Mouse (Mus musculus) induced T-regulatory cell, adult 2 months (primary cell): ENCODE measurements around the gene Nrn1.
A peak's percentile ranks its signal among the peaks of the same experiment; 100 is the strongest.

Source experiments
- DNase-seq: peaks from one replicate; pipeline ENCODE4 v3.0.0-alpha.2; 2012; ENCODE audit warnings: low read depth

Nrn1 gene

DNA sequence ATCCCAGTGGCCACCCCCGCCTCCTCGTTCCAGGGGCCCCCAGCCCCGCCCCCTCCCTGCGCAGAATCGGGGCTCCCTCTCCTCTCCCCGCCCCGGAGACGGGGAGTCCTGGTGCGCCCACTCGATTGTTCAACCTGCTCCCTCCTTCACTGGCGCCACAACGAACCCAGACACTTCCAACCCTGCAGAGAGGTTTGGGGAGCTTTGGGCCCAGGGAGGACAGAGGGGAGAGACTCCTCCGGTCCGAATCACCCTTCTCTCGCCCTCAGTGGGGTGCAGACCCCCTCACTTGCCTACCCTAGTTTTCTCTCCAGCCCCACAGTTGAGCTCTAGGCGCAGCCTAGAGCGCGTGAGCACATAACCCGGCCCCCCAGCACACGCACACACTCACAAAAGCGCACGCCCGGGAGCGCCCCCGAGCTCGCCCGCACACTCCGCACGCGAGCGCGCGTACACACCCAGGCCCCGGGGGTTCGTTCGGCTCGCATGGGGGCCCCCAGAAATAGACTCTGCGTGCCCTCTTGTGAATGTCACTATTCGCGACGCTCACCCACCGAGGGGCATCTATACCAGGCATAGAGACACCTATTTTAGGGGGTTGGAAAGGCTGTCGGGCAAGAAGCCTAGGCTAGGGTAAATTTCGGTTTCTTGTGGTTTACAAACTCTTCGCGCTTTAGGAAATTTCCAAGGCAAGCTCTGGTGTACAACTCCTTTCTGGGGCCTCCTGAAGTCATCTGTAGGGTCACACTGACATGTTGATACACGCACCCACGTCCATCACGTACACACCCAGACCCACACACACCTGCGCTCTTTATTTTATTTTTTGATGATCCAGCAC, at the start of gene Nrn1:
TSS of gene Nrn1 (minus strand) at position 401 of the 841 bp plus-strand sequence.
- DNase-seq: peak; percentile 47

DNA sequence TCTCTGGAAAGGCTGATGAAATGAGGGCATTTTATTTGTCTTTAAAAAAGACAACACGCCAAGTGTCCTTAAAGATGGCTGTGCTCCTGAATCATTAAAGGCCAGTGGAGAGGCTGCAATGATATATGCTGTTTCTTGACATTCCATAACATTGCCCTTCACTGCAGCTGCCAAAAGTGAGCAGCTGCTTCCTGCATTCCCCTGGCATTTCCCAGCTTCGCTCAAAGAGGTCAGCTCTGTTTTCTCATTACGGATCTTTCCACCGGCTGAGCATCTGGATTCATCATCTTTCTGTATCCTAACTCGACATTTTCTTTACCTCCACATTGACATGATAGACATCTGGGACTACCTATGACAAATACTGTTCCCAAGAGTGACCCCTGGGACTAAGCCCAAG, 44.7 kb upstream of the Nrn1 start:
- DNase-seq: no peak

- DNase-seq: no peak
These were observed 31.9 kb upstream of the Nrn1 start for GRCm38 (mm10) chr13:36766801-36767200.

- no peak for DNase-seq
These were observed 16.9 kb upstream of the Nrn1 start for GRCm38 (mm10) chr13:36751861-36752260.

DNA sequence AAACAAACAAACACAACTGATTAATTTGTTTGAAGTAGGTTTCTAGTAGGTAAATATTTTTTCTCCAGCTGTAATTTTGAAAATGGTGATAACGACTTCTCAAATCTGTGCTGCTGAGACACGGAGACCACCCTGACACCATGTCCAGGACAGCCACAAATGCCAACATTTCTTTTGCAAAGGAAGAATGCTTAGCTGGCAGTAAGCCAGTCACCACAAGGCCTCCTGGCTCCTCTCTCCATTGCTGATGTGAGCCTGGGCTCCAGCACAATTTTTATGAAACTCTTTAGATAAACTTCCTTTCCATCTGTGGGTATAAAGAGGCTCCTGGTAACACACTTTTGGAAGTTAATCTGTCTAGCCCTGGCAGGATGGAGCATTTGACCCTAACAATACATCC, 15.1 kb upstream of the Nrn1 start:
- no peak for DNase-seq

- DNase-seq: no peak
These were observed 1.7 kb upstream of the Nrn1 start for GRCm38 (mm10) chr13:36736619-36736996.

DNA sequence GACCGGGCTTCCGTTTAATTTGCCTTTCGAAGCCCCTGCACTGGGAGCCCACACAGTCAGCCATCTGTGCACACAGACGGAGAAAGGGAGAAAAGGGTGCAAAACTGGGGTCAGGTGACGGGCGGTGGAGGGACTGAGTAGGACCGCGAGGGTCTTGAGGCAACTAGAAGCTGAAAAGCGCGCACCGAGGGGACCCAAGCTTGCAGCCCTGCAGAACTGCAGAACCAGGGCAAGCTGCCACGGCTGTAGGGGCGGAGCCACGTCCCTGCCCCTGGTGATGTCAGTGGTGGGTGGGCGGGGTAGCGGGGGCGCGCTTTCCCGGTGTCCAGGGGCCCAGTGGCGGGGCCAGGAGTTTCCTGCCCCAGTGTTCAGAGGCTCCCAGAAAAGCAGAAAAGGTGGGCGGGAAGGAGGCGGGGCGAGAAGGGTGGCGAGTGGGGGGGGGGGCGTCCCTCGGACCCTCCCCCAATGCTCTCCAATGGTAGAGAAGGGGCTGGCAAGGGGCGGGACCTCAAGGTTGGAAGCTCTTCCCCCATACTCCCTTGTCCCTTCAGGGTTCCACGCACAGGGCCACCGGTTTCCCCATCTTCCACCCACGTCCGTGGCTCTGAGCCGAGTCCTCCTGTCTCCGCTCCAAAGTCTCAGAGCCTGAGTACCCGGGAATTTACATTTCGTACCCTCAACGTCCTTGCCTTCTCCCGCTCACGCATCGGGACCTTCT, 1.1 kb upstream of the Nrn1 start:
- peak; percentile 61 for DNase-seq

DNA sequence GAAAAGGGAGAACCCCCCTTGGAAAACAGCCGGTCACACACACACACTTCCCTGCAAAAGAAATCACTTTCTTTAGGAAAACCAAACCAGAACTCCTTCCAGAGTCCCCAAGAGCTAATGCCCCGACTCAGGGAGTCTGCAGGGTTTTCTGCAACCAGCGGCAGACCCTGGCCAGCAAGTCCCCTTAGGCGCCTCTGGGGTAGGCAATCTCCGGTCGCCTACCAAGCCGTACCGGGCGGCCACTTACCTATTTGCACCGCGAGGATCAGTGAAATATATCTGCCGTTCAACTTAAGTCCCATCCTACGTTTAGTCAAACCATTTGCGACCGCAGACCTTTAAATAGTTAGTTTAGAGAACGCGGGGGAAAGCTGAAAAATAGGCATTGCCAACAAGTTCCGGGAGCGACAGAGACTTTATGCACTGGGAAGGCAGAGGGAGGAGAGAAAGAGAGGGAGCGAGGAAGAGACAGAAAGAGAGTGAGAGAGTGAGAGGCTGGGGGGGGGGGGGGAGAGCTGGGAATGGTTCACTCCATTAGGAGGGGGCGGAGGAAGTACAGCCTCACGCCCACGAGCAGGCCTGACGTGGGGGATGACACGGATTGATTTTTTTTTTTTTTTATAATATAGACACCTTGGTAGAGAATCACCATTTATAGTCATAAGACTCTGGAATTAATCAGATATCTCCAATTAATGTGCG, 791 bp downstream of the Nrn1 start:
- peak; percentile 43 for DNase-seq

DNA sequence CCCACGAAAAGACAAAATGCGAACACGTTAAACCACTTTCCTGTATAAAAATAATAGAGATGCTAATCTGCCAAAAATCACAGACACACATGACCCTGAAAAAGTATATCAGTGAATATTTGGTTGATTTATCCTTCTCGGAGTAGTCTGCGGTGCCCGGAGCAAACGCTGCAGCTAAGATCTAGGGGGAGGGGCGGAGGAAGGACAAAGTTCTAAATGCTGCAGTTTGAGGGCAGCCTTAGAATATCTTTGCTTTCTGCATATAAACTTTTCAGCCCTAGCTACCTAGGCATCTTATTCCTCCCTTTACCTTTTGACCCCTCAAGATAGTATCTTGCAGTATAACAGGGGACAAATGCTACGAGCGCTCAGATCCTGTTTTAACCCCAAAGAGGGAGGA, 1.4 kb downstream of the Nrn1 start:
- no peak for DNase-seq

GRCm38 (mm10) chr13:36732891-36733490, 1.9 kb downstream of the Nrn1 start:
- peak; percentile 23 for DNase-seq

DNA sequence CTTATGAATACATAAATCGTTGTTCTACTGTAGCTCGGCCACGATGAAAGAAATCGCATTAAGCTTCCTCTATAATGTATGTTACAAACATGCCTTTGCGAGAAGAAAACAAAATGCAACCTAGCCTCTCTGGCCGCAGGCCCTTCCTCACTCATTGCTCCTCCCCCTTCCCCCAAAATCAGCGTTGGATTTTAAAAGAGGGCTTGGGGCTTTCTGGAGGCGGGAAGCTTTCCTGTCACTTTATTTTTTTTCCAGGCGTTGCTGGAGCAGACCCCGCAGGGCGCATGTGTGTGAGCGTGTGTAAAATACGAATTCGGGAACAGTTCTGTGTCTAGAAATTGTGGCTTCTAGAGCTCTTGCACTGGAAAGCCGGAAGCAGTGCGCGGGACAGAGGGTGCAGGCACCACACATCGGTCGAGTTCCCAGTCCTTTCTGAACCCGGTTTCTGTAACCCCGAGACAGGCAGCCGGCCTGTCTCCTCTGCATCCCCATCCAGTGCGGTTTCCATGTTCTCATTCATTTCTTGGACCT, 2.9 kb downstream of the Nrn1 start:
- peak; percentile 39 for DNase-seq

- peak; percentile 69 for DNase-seq
These were observed 3.7 kb downstream of the Nrn1 start for GRCm38 (mm10) chr13:36731016-36731930.

- DNase-seq: peak; percentile 8
These were observed 4.6 kb downstream of the Nrn1 start for GRCm38 (mm10) chr13:36730341-36730761.

GRCm38 (mm10) chr13:36729731-36730340, 5.1 kb downstream of the Nrn1 start:
- DNase-seq: peak; percentile 14

- DNase-seq: no peak
These were observed 6.4 kb downstream of the Nrn1 start for GRCm38 (mm10) chr13:36728509-36728908.

- peak; percentile 27 for DNase-seq
These were observed 7.0 kb downstream of the Nrn1 start for GRCm38 (mm10) chr13:36727779-36728470.

DNA sequence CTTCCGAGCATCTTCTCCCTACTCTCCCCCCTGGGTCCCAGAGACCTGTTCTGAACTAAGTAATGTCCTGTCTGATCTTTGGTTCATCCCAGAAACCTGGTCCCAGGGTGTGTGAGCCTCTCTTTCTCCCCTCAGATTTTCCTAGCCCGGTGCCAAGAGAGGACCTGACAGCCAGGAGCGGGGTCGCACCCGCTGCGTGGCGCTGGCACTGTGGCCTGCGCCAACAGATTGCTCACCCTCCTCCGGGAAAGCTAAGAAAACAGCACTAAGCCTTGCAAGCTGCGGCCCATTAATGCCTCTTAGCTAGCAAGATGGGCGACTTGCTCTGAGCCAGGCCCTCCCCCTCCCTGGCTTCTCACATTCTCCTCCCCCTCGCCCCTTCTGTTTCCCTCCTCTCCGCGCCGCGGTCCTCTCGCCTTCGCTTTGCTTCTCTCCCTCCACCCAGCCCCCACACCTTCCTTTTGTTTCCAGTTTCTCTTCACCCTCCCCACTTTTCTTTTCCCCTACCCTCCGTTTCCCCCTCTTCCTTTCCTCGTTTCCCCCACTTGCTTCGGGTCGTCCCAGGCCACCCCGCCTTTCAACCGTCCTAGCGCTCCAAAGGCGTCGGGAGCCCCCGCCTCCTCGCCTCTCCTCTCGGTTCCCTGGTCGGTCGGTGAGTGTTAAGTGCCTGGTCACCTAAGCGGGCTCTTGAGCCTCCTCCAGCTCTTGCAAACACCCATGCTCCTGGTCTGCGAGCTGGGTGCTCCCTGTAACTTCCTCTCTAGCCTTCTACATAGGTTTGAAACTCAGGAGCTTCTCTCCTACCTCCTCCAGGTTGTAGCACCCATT, 7.8 kb downstream of the Nrn1 start:
- peak; percentile 56 for DNase-seq

DNA sequence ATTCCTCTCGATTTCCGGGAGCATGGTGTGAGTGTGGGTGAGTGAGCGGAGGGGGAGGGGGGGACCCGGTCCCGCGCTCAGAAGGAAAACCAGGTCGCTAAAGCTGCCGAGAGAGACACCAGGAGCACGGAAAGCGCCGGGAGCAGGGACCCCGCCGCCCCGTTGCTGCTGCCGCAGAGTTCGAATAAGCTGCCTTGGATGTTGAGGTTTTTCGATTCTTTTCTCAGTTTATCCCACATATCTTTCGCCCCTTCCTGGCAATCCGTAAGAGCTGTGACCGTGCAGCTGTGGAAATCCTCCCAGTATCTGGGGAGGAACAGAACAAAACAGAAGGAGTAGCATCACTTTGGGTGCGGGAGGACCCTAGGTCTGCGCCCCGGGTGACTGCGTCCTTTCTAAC, 8.4 kb downstream of the Nrn1 start:
- DNase-seq: peak; percentile 42

DNA sequence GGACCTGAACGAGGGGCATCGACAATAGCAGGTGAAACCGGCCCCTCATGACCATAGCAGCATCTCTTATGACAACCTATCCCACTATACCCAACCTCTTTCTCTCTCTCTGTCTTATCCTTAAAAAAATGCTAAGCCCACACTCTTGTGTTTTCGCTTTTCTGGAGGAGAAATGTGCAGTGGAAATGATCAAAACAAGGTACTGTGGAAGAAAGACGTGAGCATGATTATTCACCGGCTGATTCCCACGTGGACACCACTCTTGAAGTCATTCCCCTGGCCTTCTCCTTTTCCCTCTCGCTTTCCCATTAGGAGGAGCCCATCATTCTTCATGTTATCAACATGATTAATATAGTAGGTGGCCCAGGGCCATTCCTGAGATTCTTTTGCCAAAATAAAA, 9.1 kb downstream of the Nrn1 start:
- DNase-seq: peak; percentile 27
